Mouse (Mus musculus): Measurements from ENCODE around the gene Slc24a2. TPM values are rescaled to one million over a fixed set of nuclear protein-coding genes. Genes with fewer than 3 reads are reported as not detected.

The Slc24a2 gene
- polyA plus RNA-seq, 1 experiment from 2014 or later = not detected

- H3K4me3 ChIP-seq (replicated peaks; ENCODE audit: low read depth, low read length) = no peak overlapping the region
- no peaks in the 10 kb centered on the region for H3K27me3 ChIP-seq (ENCODE audit: insufficient read depth, low read length)
- no peak overlapping the region for H3K27ac ChIP-seq
- WGBS = 80% methylated on average over 4 of the region's 4 CpGs
- no peak overlapping the region for H3K9ac ChIP-seq (ENCODE audit: low read depth, low read length)
- no peaks in the 10 kb centered on the region for H3K9me3 ChIP-seq (replicated peaks; ENCODE audit: low read length)
- no peak overlapping the region for H3K4me2 ChIP-seq (ENCODE audit: low read length)
- H3K36me3 ChIP-seq (ENCODE audit: insufficient read depth, low read length) = no peaks in the 10 kb centered on the region
- no peak for TF ChIP-seq CTCF (IDR thresholded peaks at IDR 0.05; ENCODE audit: low read depth)
- ATAC-seq (replicated peaks; ENCODE audit: low FRiP score, low read depth) = no peak
- H3K4me1 ChIP-seq (replicated peaks; ENCODE audit: insufficient read depth, low read length) = no peaks in the 10 kb centered on the region
- DNase-seq (ENCODE audit: low spot score) = no peak
These were observed 274.8 kb downstream of the Slc24a2 start for GRCm38 (mm10) chr4:86955448-86955847.

- no peak overlapping the region for H3K9ac ChIP-seq (ENCODE audit: low read depth, low read length)
- H3K4me3 ChIP-seq (replicated peaks; ENCODE audit: low read depth, low read length) = no peak overlapping the region
- peak; percentile 43; the same call in 1 of the 2 replicates for TF ChIP-seq CTCF (IDR thresholded peaks at IDR 0.05; ENCODE audit: low read depth)
- no peak; the same call in 1 of the 2 replicates for ATAC-seq (replicated peaks; ENCODE audit: low FRiP score, low read depth)
- H3K9me3 ChIP-seq (replicated peaks; ENCODE audit: low read length) = no peaks in the 10 kb centered on the region
- DNase-seq (ENCODE audit: low spot score) = no peak
- WGBS = 51% methylated on average over 5 of the region's 5 CpGs
- H3K4me2 ChIP-seq (ENCODE audit: low read length) = no peak overlapping the region
- H3K36me3 ChIP-seq (ENCODE audit: insufficient read depth, low read length) = no peaks in the 10 kb centered on the region
- no peak overlapping the region for H3K27ac ChIP-seq
- no peaks in the 10 kb centered on the region for H3K4me1 ChIP-seq (replicated peaks; ENCODE audit: insufficient read depth, low read length)
- H3K27me3 ChIP-seq (ENCODE audit: insufficient read depth, low read length) = no peaks in the 10 kb centered on the region
These were observed 276.8 kb downstream of the Slc24a2 start for GRCm38 (mm10) chr4:86953519-86953918.

GRCm38 (mm10) chr4:86948794-86949193, 281.5 kb downstream of the Slc24a2 start:
- TF ChIP-seq CTCF (IDR thresholded peaks at IDR 0.05; ENCODE audit: low read depth) = no peak
- ATAC-seq (replicated peaks; ENCODE audit: low FRiP score, low read depth) = no peak
- 87% methylated on average over 1 of the region's 1 CpGs for whole genome bisulfite sequencing
- no peak overlapping the region for H3K9ac ChIP-seq (ENCODE audit: low read depth, low read length)
- H3K9me3 ChIP-seq (replicated peaks; ENCODE audit: low read length) = no peaks in the 10 kb centered on the region
- H3K4me1 ChIP-seq (replicated peaks; ENCODE audit: insufficient read depth, low read length) = no peaks in the 10 kb centered on the region
- no peak overlapping the region for H3K4me3 ChIP-seq (replicated peaks; ENCODE audit: low read depth, low read length)
- DNase-seq (ENCODE audit: low spot score) = no peak
- H3K4me2 ChIP-seq (ENCODE audit: low read length) = no peak overlapping the region
- H3K27ac ChIP-seq = no peak overlapping the region
- no peaks in the 10 kb centered on the region for H3K27me3 ChIP-seq (ENCODE audit: insufficient read depth, low read length)
- H3K36me3 ChIP-seq (ENCODE audit: insufficient read depth, low read length) = no peaks in the 10 kb centered on the region

GRCm38 (mm10) chr4:86943296-86943695, 287.0 kb downstream of the Slc24a2 start:
- WGBS = 57% methylated on average over 6 of the region's 6 CpGs
- DNase-seq (ENCODE audit: low spot score) (no peak), ATAC-seq (replicated peaks; ENCODE audit: low FRiP score, low read depth) (no peak)
- Histone ChIP-seq H3K9me3 (replicated peaks; ENCODE audit: low read length) (no peaks in the 10 kb centered on the region), H3K27me3 (ENCODE audit: insufficient read depth, low read length) (no peaks in the 10 kb centered on the region), H3K36me3 (ENCODE audit: insufficient read depth, low read length) (no peaks in the 10 kb centered on the region), H3K4me2 (ENCODE audit: low read length) (no peak overlapping the region), H3K4me3 (replicated peaks; ENCODE audit: low read depth, low read length) (no peak overlapping the region), H3K27ac (no peak overlapping the region), H3K4me1 (replicated peaks; ENCODE audit: insufficient read depth, low read length) (no peaks in the 10 kb centered on the region), H3K9ac (ENCODE audit: low read depth, low read length) (no peak overlapping the region)
- TF ChIP-seq CTCF (IDR thresholded peaks at IDR 0.05; ENCODE audit: low read depth) = no peak

- 51% methylated on average over 6 of the region's 6 CpGs for WGBS
- TF ChIP-seq CTCF (IDR thresholded peaks at IDR 0.05; ENCODE audit: low read depth) = no peak
- Histone ChIP-seq H3K4me2 (ENCODE audit: low read length) (no peak overlapping the region), H3K27me3 (ENCODE audit: insufficient read depth, low read length) (no peaks in the 10 kb centered on the region), H3K4me3 (replicated peaks; ENCODE audit: low read depth, low read length) (no peak overlapping the region), H3K4me1 (replicated peaks; ENCODE audit: insufficient read depth, low read length) (no peaks in the 10 kb centered on the region), H3K9me3 (replicated peaks; ENCODE audit: low read length) (no peaks in the 10 kb centered on the region), H3K9ac (ENCODE audit: low read depth, low read length) (no peak overlapping the region), H3K27ac (peak overlapping the region; percentile 57), H3K36me3 (ENCODE audit: insufficient read depth, low read length) (no peaks in the 10 kb centered on the region)
- DNase-seq (ENCODE audit: low spot score) = peak; percentile 23
- peak; percentile 60 for ATAC-seq (replicated peaks; ENCODE audit: low FRiP score, low read depth)
These were observed 287.6 kb downstream of the Slc24a2 start for GRCm38 (mm10) chr4:86942656-86943055.

GRCm38 (mm10) chr4:86936706-86937105, 293.6 kb downstream of the Slc24a2 start:
- H3K9ac ChIP-seq (ENCODE audit: low read depth, low read length) = no peak overlapping the region
- H3K27ac ChIP-seq = no peak overlapping the region
- no peaks in the 10 kb centered on the region for H3K27me3 ChIP-seq (ENCODE audit: insufficient read depth, low read length)
- ATAC-seq (replicated peaks; ENCODE audit: low FRiP score, low read depth) (no peak), DNase-seq (ENCODE audit: low spot score) (no peak)
- no peaks in the 10 kb centered on the region for H3K36me3 ChIP-seq (ENCODE audit: insufficient read depth, low read length)
- H3K4me1 ChIP-seq (replicated peaks; ENCODE audit: insufficient read depth, low read length) = no peaks in the 10 kb centered on the region
- no peaks in the 10 kb centered on the region for H3K9me3 ChIP-seq (replicated peaks; ENCODE audit: low read length)
- H3K4me2 ChIP-seq (ENCODE audit: low read length) = no peak overlapping the region
- WGBS = 55% methylated on average over 3 of the region's 3 CpGs
- no peak overlapping the region for H3K4me3 ChIP-seq (replicated peaks; ENCODE audit: low read depth, low read length)
- no peak for TF ChIP-seq CTCF (IDR thresholded peaks at IDR 0.05; ENCODE audit: low read depth)

GRCm38 (mm10) chr4:86936217-86936616, 294.1 kb downstream of the Slc24a2 start:
- Histone ChIP-seq H3K9me3 (replicated peaks; ENCODE audit: low read length) (no peaks in the 10 kb centered on the region), H3K9ac (ENCODE audit: low read depth, low read length) (no peak overlapping the region), H3K36me3 (ENCODE audit: insufficient read depth, low read length) (no peaks in the 10 kb centered on the region), H3K27ac (no peak overlapping the region), H3K4me1 (replicated peaks; ENCODE audit: insufficient read depth, low read length) (no peaks in the 10 kb centered on the region), H3K27me3 (ENCODE audit: insufficient read depth, low read length) (no peaks in the 10 kb centered on the region), H3K4me2 (ENCODE audit: low read length) (no peak overlapping the region), H3K4me3 (replicated peaks; ENCODE audit: low read depth, low read length) (no peak overlapping the region)
- 92% methylated on average over 9 of the region's 9 CpGs for WGBS
- no peak for TF ChIP-seq CTCF (IDR thresholded peaks at IDR 0.05; ENCODE audit: low read depth)
- ATAC-seq (replicated peaks; ENCODE audit: low FRiP score, low read depth) (no peak), DNase-seq (ENCODE audit: low spot score) (no peak)

All from kidney, postnatal 0 days (tissue).